Mouse (Mus musculus): ENCODE measurements around the gene Tbc1d8.

- TF ChIP-seq CTCF (conservative IDR thresholded peaks at IDR 0.05; ENCODE audit: low read length) (peak; percentile 27), NANOG (IDR thresholded peaks at IDR 0.05; ENCODE audit: borderline replicate concordance, low read length) (no peak)
Measured at GRCm38 (mm10) chr1:39340647-39341046, 137.9 kb downstream of the Tbc1d8 start.
